Mouse (Mus musculus): ENCODE results near the gene Kcnip2.

Kcnip2 gene

GRCm38 (mm10) chr19:45815831-45816405 is at the start of gene Kcnip2:
TSS of gene Kcnip2 (minus strand) at chr19:45816061.
- in situ Hi-C loops (cut with MboI, MseI), result no loop called here

GRCm38 (mm10) chr19:45855284-45855920 is 39.5 kb upstream of the Kcnip2 start:
- in situ Hi-C loops (cut with MboI, MseI), result no loop called here

GRCm38 (mm10) chr19:45854521-45854920 is 38.7 kb upstream of the Kcnip2 start:
- in situ Hi-C loops (cut with MboI, MseI), result no loop called here

GRCm38 (mm10) chr19:45847733-45848093 is 31.9 kb upstream of the Kcnip2 start:
- in situ Hi-C loops (cut with MboI, MseI), result no loop called here

GRCm38 (mm10) chr19:45847016-45847732 is 31.3 kb upstream of the Kcnip2 start:
- in situ Hi-C loops (cut with MboI, MseI), result no loop called here

GRCm38 (mm10) chr19:45844209-45844608 is 28.3 kb upstream of the Kcnip2 start:
- in situ Hi-C loops (cut with MboI, MseI), result no loop called here

- in situ Hi-C loops (cut with MboI, MseI), result no loop called here
Measured at GRCm38 (mm10) chr19:45843424-45843823, 27.6 kb upstream of the Kcnip2 start.

GRCm38 (mm10) chr19:45837050-45837994 is 21.5 kb upstream of the Kcnip2 start:
- in situ Hi-C loops (cut with MboI, MseI), result no loop called here

- in situ Hi-C loops (cut with MboI, MseI), result no loop called here
Measured at GRCm38 (mm10) chr19:45835490-45835889, 19.6 kb upstream of the Kcnip2 start.

- in situ Hi-C loops (cut with MboI, MseI), result no loop called here
Measured at GRCm38 (mm10) chr19:45833665-45834064, 17.8 kb upstream of the Kcnip2 start.

GRCm38 (mm10) chr19:45830679-45831078 is 14.8 kb upstream of the Kcnip2 start:
- in situ Hi-C loops (cut with MboI, MseI), result no loop called here

GRCm38 (mm10) chr19:45827736-45828135 is 11.9 kb upstream of the Kcnip2 start:
- in situ Hi-C loops (cut with MboI, MseI), result loop anchor here (10.0 kb wide), 1 partner anchor 97 kb away; no protein-coding TSS in a partner anchor

GRCm38 (mm10) chr19:45827125-45827524 is 11.3 kb upstream of the Kcnip2 start:
- in situ Hi-C loops (cut with MboI, MseI), result loop anchor here (10.0 kb wide), 1 partner anchor 98 kb away; no protein-coding TSS in a partner anchor

- in situ Hi-C loops (cut with MboI, MseI), result loop anchor here (10.0 kb wide), 1 partner anchor 99 kb away; no protein-coding TSS in a partner anchor
Measured at GRCm38 (mm10) chr19:45826146-45826545, 10.3 kb upstream of the Kcnip2 start.

GRCm38 (mm10) chr19:45821832-45822231 is 6.0 kb upstream of the Kcnip2 start:
- in situ Hi-C loops (cut with MboI, MseI), result loop anchor here (10.0 kb wide), 1 partner anchor 103 kb away; no protein-coding TSS in a partner anchor

- in situ Hi-C loops (cut with MboI, MseI), result no loop called here
Measured at GRCm38 (mm10) chr19:45817816-45818490, 2.1 kb upstream of the Kcnip2 start.

GRCm38 (mm10) chr19:45816727-45817126 is 866 bp upstream of the Kcnip2 start:
- in situ Hi-C loops (cut with MboI, MseI), result no loop called here

GRCm38 (mm10) chr19:45815170-45815569 is 691 bp downstream of the Kcnip2 start:
- in situ Hi-C loops (cut with MboI, MseI), result no loop called here

- in situ Hi-C loops (cut with MboI, MseI), result no loop called here
Measured at GRCm38 (mm10) chr19:45813801-45814200, 2.1 kb downstream of the Kcnip2 start.

- in situ Hi-C loops (cut with MboI, MseI), result no loop called here
Measured at GRCm38 (mm10) chr19:45813263-45813662, 2.6 kb downstream of the Kcnip2 start.

- in situ Hi-C loops (cut with MboI, MseI), result no loop called here
Measured at GRCm38 (mm10) chr19:45812673-45813252, 3.1 kb downstream of the Kcnip2 start.
